Mouse (Mus musculus) heart, postnatal 25 days (tissue): ENCODE results near the gene Tmem252. TPM values are rescaled to one million over a fixed set of nuclear protein-coding genes. Genes with fewer than 3 reads are reported as not detected.

ENCODE experiments used
- DNase-seq: peaks from one replicate; pipeline ENCODE4 v3.0.0; 2022; ENCODE audit warnings: low spot score
- intact Hi-C: fragments of 180-260 bp; cut with DNase I; formaldehyde crosslinking; loops from one replicate; pipeline ENCODE4 v1.15.1; 2025
- total RNA-seq, 2 experiments: library from RNA; stranded (reverse); gene quantifications; 2 replicates each; pipeline ENCODE4 v1.2.3; 2021

Gene Tmem252
- total RNA-seq, 2 experiments from 2014 or later: 0.08 to 0.13 TPM

- intact Hi-C loops: no loop called here
- no peak for DNase-seq
Measured at GRCm38 (mm10) chr19:24718021-24718420, 44.2 kb downstream of the Tmem252 start.

- DNase-seq: no peak
- intact Hi-C loops: no loop called here
Measured at GRCm38 (mm10) chr19:24719504-24719903, 45.7 kb downstream of the Tmem252 start.

GRCm38 (mm10) chr19:24720448-24720847 is 46.6 kb downstream of the Tmem252 start:
- intact Hi-C loops: no loop called here
- DNase-seq: no peak

DNA sequence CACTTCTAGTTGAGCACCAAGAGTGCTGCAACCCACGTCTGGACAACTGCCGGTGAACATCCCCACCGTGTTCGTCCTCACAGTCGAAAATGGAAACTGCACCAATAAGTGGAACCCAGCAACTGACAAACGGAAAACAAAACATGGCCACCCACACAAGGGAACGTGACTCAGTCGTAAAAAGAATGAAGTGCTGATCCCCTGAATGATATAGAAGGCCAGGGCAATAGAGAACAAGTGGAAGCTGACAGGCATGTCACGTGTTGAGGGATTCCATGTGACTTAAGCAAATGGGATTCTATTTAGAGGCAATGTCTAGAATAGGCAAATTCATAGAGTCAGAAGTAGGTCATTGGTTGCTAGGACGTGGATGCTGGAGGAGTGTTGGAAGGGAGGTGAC is 50.6 kb downstream of the Tmem252 start:
- no peak for DNase-seq
- intact Hi-C loops: no loop called here

- no peak for DNase-seq
- intact Hi-C loops: no loop called here
Measured at GRCm38 (mm10) chr19:24730661-24731060, 56.9 kb downstream of the Tmem252 start.

Other genes with a start within 250 kb of the Tmem252 start
- gene Fam122a, start 196.7 kb upstream of the Tmem252 start, total RNA-seq: 10 to 100 TPM; 19.9 to 20.9 TPM
- gene Pip5k1b, start 118.1 kb upstream of the Tmem252 start, total RNA-seq: 10 to 100 TPM; 26.9 to 28.3 TPM
- 10 to 100 TPM; 93.4 to 99.9 TPM for gene Pgm5, start 187.8 kb downstream of the Tmem252 start, total RNA-seq
- 1,000 to 10,000 TPM; 1,136 to 1,153 TPM for gene Gm10053, start 201.7 kb downstream of the Tmem252 start, total RNA-seq
- not detected for gene Foxd4, start 227.2 kb downstream of the Tmem252 start, total RNA-seq